Mouse (Mus musculus): ENCODE measurements around the gene Lonrf3. TPM values are rescaled to one million over a fixed set of nuclear protein-coding genes. Genes with fewer than 3 reads are reported as not detected.

The Lonrf3 gene
- polyA plus RNA-seq, 1 experiment from 2014 or later: 0.83 TPM

- 49% methylated on average over 6 of the region's 6 CpGs for WGBS
- ATAC-seq: peak; percentile 34; the same call in 1 of the 2 replicates
- Histone ChIP-seq H3K4me3 (replicated peaks) (no peak overlapping the region), H3K27ac (no peak overlapping the region), H3K9me3 (no peaks in the 10 kb centered on the region), H3K36me3 (no peaks in the 10 kb centered on the region), H3K4me2 (replicated peaks) (no peak overlapping the region), H3K27me3 (no peaks in the 10 kb centered on the region), H3K9ac (replicated peaks) (no peak overlapping the region), H3K4me1 (replicated peaks) (no peaks in the 10 kb centered on the region)
Observed at GRCm38 (mm10) chrX:36393279-36393678, 65.1 kb downstream of the Lonrf3 start.

GRCm38 (mm10) chrX:36400980-36401379 is 72.8 kb downstream of the Lonrf3 start, which contains the start of gene Gm6268:
Gm6268 (plus strand) TSS chrX:36401280.
- Histone ChIP-seq H3K27me3 (no peaks in the 10 kb centered on the region), H3K4me3 (replicated peaks) (no peak within 1 kb of the TSS), H3K9ac (replicated peaks) (no peak within 1 kb of the TSS), H3K36me3 (no peaks in the 10 kb centered on the region), H3K27ac (no peak within 1 kb of the TSS), H3K4me1 (replicated peaks) (no peaks in the 10 kb centered on the region), H3K9me3 (no peaks in the 10 kb centered on the region), H3K4me2 (replicated peaks) (no peak within 1 kb of the TSS)
- 92% methylated on average over 13 of the region's 13 CpGs for WGBS
- no peak for ATAC-seq

GRCm38 (mm10) chrX:36402316-36402715 is 74.2 kb downstream of the Lonrf3 start:
- 69% methylated on average over 6 of the region's 6 CpGs for WGBS
- no peak overlapping the region for H3K27ac ChIP-seq
- H3K9ac ChIP-seq (replicated peaks): no peak overlapping the region
- no peak for ATAC-seq
- no peaks in the 10 kb centered on the region for H3K4me1 ChIP-seq (replicated peaks)
- no peak overlapping the region for H3K4me3 ChIP-seq (replicated peaks)
- no peaks in the 10 kb centered on the region for H3K36me3 ChIP-seq
- no peaks in the 10 kb centered on the region for H3K9me3 ChIP-seq
- no peak overlapping the region for H3K4me2 ChIP-seq (replicated peaks)
- no peaks in the 10 kb centered on the region for H3K27me3 ChIP-seq

Small RNA genes within 50 kb of the gene (microRNA-seq; reads per million reads assigned to microRNA genes)
- not detected for gene Gm44485

Other genes starting within 250 kb of the Lonrf3 start
- gene Il13ra1, start 216.2 kb upstream of the Lonrf3 start, polyA plus RNA-seq (2015; fragmentation: Nextera tagmentation; extraction: Ambion mirVana): 3.9 and 4.7 TPM in 2 replicates
- gene Zcchc12, start 132.4 kb upstream of the Lonrf3 start, polyA plus RNA-seq (2015; fragmentation: Nextera tagmentation; extraction: Ambion mirVana): 225 and 240 TPM in 2 replicates
- not detected in 2 replicates for gene Gm6268, start 72.9 kb downstream of the Lonrf3 start, polyA plus RNA-seq (2015; fragmentation: Nextera tagmentation; extraction: Ambion mirVana)
- gene Gm14569, start 163.5 kb downstream of the Lonrf3 start, polyA plus RNA-seq (2015; fragmentation: Nextera tagmentation; extraction: Ambion mirVana): not detected in 2 replicates

Measured in midbrain, embryonic 13.5 days (tissue).